24 mouse cellular contexts compared by ENCODE assay signal in genomic region chr6:113742321-113742720, GRCm38 (mm10). TPM values are rescaled to one million over a fixed set of nuclear protein-coding genes. Genes with fewer than 3 reads are reported as not detected.
"Had no signal": no experiment of that assay in that cellular context is flagged by ENCODE, and none has a peak within 500 bp of the region (broad histone marks: within the 10 kb centered on the region; RNA-seq: fewer than 3 reads in every experiment).

No protein-coding gene starts in this region.

- H3K9me3 ChIP-seq: limb, embryonic 10.5 days; limb, embryonic 13.5 days; liver, embryonic 12.5 days; liver, embryonic 15.5 days; lung, embryonic 15.5 days; midbrain, embryonic 12.5 days; midbrain, embryonic 15.5 days; neural tube, embryonic 12.5 days; neural tube, embryonic 15.5 days had no signal

- H3K4me3 ChIP-seq: limb, embryonic 10.5 days; limb, embryonic 13.5 days; liver, embryonic 12.5 days; liver, embryonic 15.5 days; lung, embryonic 15.5 days; midbrain, embryonic 12.5 days; midbrain, embryonic 15.5 days; neural tube, embryonic 12.5 days; neural tube, embryonic 15.5 days had no signal

- H3K27me3 ChIP-seq: midbrain, embryonic 15.5 days; neural tube, embryonic 15.5 days had no signal

- ATAC-seq: liver, embryonic 12.5 days; midbrain, embryonic 15.5 days had no signal

- DNase-seq: kidney, adult 9 months; kidney, postnatal 14 days; kidney, postnatal 4 days; layer of hippocampus, adult 9-11 months; layer of hippocampus, postnatal 36 days; liver; lung, adult 18-20 months; lung, postnatal 14 days; lung, postnatal 4 days; right cerebral cortex, adult 18-20 months; right cerebral cortex, postnatal 14 days; right cerebral cortex, postnatal 4 days; thymus, postnatal 25 days had no signal

- H3K27ac ChIP-seq: limb, embryonic 10.5 days; limb, embryonic 13.5 days; liver, embryonic 12.5 days; liver, embryonic 15.5 days; lung, embryonic 15.5 days; midbrain, embryonic 12.5 days; midbrain, embryonic 15.5 days; neural tube, embryonic 12.5 days; neural tube, embryonic 15.5 days; stomach, postnatal 0 days had no signal

- H3K4me2 ChIP-seq: limb, embryonic 13.5 days; liver, embryonic 12.5 days; liver, embryonic 15.5 days; lung, embryonic 15.5 days; midbrain, embryonic 12.5 days; midbrain, embryonic 15.5 days; neural tube, embryonic 12.5 days; neural tube, embryonic 15.5 days had no signal

- H3K9ac ChIP-seq: limb, embryonic 13.5 days; liver, embryonic 12.5 days; liver, embryonic 15.5 days; lung, embryonic 15.5 days; midbrain, embryonic 12.5 days; midbrain, embryonic 15.5 days; neural tube, embryonic 12.5 days; neural tube, embryonic 15.5 days had no signal

RNA-seq across cellular contexts. Expression of gene Ghrl, which starts 22.6 kb away (rescaled TPM):
- polyA plus RNA-seq: kidney, embryonic 16.5 days; limb, embryonic 10.5 days; liver, embryonic 12.5 days; liver, embryonic 15.5 days; lung, embryonic 15.5 days; neural tube, embryonic 12.5 days had no signal
